Mouse (Mus musculus) heart, postnatal 25 days (tissue): ENCODE results near the gene Pou5f2. TPM values are rescaled to one million over a fixed set of nuclear protein-coding genes. Genes with fewer than 3 reads are reported as not detected.

Experiments
- DNase-seq: peaks from one replicate; pipeline ENCODE4 v3.0.0; 2022; ENCODE audit warnings: low spot score
- intact Hi-C: fragments of 180-260 bp; cut with DNase I; formaldehyde crosslinking; loops from one replicate; pipeline ENCODE4 v1.15.1; 2025
- total RNA-seq, 2 experiments: library from RNA; stranded (reverse); gene quantifications; 2 replicates each; pipeline ENCODE4 v1.2.3; 2021

Gene Pou5f2
- under 1 TPM; 0.29 to 0.31 TPM for total RNA-seq

- no peak for DNase-seq
- intact Hi-C loops: no loop called here
These were observed at the start of gene Pou5f2 for GRCm38 (mm10) chr13:78024683-78025294. Gene Pou5f2 (plus strand): TSS chr13:78024902.

- no peak for DNase-seq
- intact Hi-C loops: no loop called here
These were observed 48.5 kb upstream of the Pou5f2 start for GRCm38 (mm10) chr13:77976248-77976647.

- intact Hi-C loops: no loop called here
- DNase-seq: no peak
These were observed 47.6 kb upstream of the Pou5f2 start for GRCm38 (mm10) chr13:77977121-77977520.

GRCm38 (mm10) chr13:77982105-77982851 lies 42.4 kb upstream of the Pou5f2 start:
- intact Hi-C loops: loop anchor here (5.0 kb wide), 2 partner anchors 220 to 1045 kb away; no protein-coding TSS in a partner anchor
- no peak for DNase-seq

GRCm38 (mm10) chr13:77982852-77983202 lies 41.9 kb upstream of the Pou5f2 start:
- intact Hi-C loops: loop anchor here (5.0 kb wide), 2 partner anchors 219 to 1044 kb away; no protein-coding TSS in a partner anchor
- no peak for DNase-seq

- intact Hi-C loops: no loop called here
- no peak for DNase-seq
These were observed 33.4 kb upstream of the Pou5f2 start for GRCm38 (mm10) chr13:77991189-77991886.

- no peak for DNase-seq
- intact Hi-C loops: no loop called here
These were observed 20.1 kb upstream of the Pou5f2 start for GRCm38 (mm10) chr13:78004649-78005048.

- intact Hi-C loops: no loop called here
- no peak for DNase-seq
These were observed 19.4 kb upstream of the Pou5f2 start for GRCm38 (mm10) chr13:78005344-78005743.

- no peak for DNase-seq
- intact Hi-C loops: no loop called here
These were observed 14.5 kb upstream of the Pou5f2 start for GRCm38 (mm10) chr13:78010176-78010575.

- intact Hi-C loops: no loop called here
These were observed 8.1 kb downstream of the Pou5f2 start for GRCm38 (mm10) chr13:78032821-78033220.

GRCm38 (mm10) chr13:78037203-78037602 lies 12.5 kb downstream of the Pou5f2 start:
- DNase-seq: no peak
- intact Hi-C loops: no loop called here

More at GRCm38 (mm10) chr13:78032821-78033220, 8.1 kb downstream of the Pou5f2 start:
- no peak for DNase-seq

GRCm38 (mm10) chr13:78043203-78043602 lies 18.5 kb downstream of the Pou5f2 start:
- no peak for DNase-seq
- intact Hi-C loops: no loop called here

- intact Hi-C loops: no loop called here
- no peak for DNase-seq
These were observed 20.4 kb downstream of the Pou5f2 start for GRCm38 (mm10) chr13:78045116-78045515.

Other genes with a start within 250 kb of the Pou5f2 start
- gene Nr2f1, start 174.9 kb downstream of the Pou5f2 start, total RNA-seq: 1 to 10 TPM; 2.3 to 2.9 TPM